Mouse (Mus musculus): ENCODE measurements around the gene Trak1. TPM values are rescaled to one million over a fixed set of nuclear protein-coding genes. Genes with fewer than 3 reads are reported as not detected.
"Not testable (repeated sequence)": the region's sequence is repeated elsewhere in the genome, so short reads cannot be mapped to it uniquely, and the experiment has no call there.

The Trak1 gene
- total and polyA plus RNA-seq, 2 experiments = 50.3 to 61.2 TPM

GRCm38 (mm10) chr9:121442145-121442544 is 144.8 kb downstream of the Trak1 start:
- no peak for TF ChIP-seq CTCF (IDR thresholded peaks at IDR 0.05; ENCODE audit: low read depth, low read length)
- TF ChIP-seq POLR2A (IDR thresholded peaks at IDR 0.05; ENCODE audit: extremely low read depth, insufficient read depth, low read length) = no peak
- H3K36me3 ChIP-seq (ENCODE audit: control insufficient read depth, insufficient read depth, low read length) = peaks cover 40% of the 10 kb centered on the region

DNA sequence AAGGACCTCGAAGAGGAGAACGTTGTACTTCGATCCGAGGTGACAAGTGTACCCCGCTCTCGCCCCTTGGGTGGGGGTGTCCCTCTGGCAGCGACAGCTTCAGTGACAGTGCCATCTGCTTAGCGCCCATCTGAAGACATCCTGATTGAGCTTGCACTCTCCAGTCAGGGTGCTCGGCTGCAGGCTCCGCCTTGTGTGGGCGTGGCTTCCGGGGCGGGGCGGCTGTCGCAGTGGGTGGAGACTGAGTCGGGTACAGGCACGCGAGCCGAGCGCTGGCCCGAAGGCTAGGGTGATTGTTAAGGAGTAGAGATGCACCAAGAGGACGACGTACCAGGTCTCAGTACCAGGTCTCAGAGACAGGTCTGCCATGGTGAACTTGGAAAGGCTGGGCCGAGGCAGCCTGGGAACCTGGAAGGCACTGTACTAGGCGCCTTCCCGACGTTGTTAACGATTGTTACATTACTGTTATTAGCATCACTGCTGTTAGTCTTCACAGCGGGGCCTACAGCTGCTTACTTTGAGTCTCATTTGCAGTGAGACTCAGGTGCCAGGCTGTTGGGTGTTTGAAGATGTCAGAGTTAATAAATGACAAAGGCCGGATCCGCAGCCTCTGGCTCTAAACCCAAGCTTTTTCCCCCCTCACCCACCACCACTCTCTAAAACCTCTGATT is 146.5 kb downstream of the Trak1 start:
- Histone ChIP-seq H3K4me3 (ENCODE audit: insufficient read depth, low read depth, low read length) (no peak overlapping the region), H3K4me1 (ENCODE audit: control insufficient read depth, insufficient read depth, low read length) (no peaks in the 10 kb centered on the region), H3K9ac (ENCODE audit: low read depth, low read length) (no peak overlapping the region), H3K79me2 (ENCODE audit: control insufficient read depth, insufficient read depth, low read length) (no peaks in the 10 kb centered on the region), H3K27ac (replicated peaks; ENCODE audit: insufficient read depth, low read depth, low read length) (no peak overlapping the region), H3K27me3 (ENCODE audit: control insufficient read depth, insufficient read depth, low read length) (no peaks in the 10 kb centered on the region), H3K36me3 (ENCODE audit: control insufficient read depth, insufficient read depth, low read length) (peaks cover 52% of the 10 kb centered on the region)
- 82% methylated on average over 31 of the region's 31 CpGs for WGBS
- TF ChIP-seq CTCF (IDR thresholded peaks at IDR 0.05; ENCODE audit: low read depth, low read length) = no peak
- no peak for DNase-seq (ENCODE audit: extremely low read depth, low read depth, low spot score)

More at GRCm38 (mm10) chr9:121442145-121442544, 144.8 kb downstream of the Trak1 start:
- H3K27ac ChIP-seq (replicated peaks; ENCODE audit: insufficient read depth, low read depth, low read length) = no peak overlapping the region
- no peaks in the 10 kb centered on the region for H3K27me3 ChIP-seq (ENCODE audit: control insufficient read depth, insufficient read depth, low read length)
- no peak for DNase-seq (ENCODE audit: extremely low read depth, low read depth, low spot score)
- WGBS = 80% methylated on average over 1 of the region's 1 CpGs
- no peaks in the 10 kb centered on the region for H3K79me2 ChIP-seq (ENCODE audit: control insufficient read depth, insufficient read depth, low read length)
- no peak overlapping the region for H3K9ac ChIP-seq (ENCODE audit: low read depth, low read length)
- no peak overlapping the region for H3K4me3 ChIP-seq (ENCODE audit: insufficient read depth, low read depth, low read length)
- no peaks in the 10 kb centered on the region for H3K4me1 ChIP-seq (ENCODE audit: control insufficient read depth, insufficient read depth, low read length)

- DNase-seq (ENCODE audit: extremely low read depth, low read depth, low spot score) = no peak
- H3K27ac ChIP-seq (replicated peaks; ENCODE audit: insufficient read depth, low read depth, low read length) = no peak overlapping the region
- H3K4me3 ChIP-seq (ENCODE audit: insufficient read depth, low read depth, low read length) = no peak overlapping the region
- no peak overlapping the region for H3K9ac ChIP-seq (ENCODE audit: low read depth, low read length)
- H3K79me2 ChIP-seq (ENCODE audit: control insufficient read depth, insufficient read depth, low read length) = no peaks in the 10 kb centered on the region
- H3K4me1 ChIP-seq (ENCODE audit: control insufficient read depth, insufficient read depth, low read length) = no peaks in the 10 kb centered on the region
- 75% methylated on average over 3 of the region's 3 CpGs for WGBS
- peaks cover 57% of the 10 kb centered on the region for H3K36me3 ChIP-seq (ENCODE audit: control insufficient read depth, insufficient read depth, low read length)
- no peaks in the 10 kb centered on the region for H3K27me3 ChIP-seq (ENCODE audit: control insufficient read depth, insufficient read depth, low read length)
- no peak for TF ChIP-seq CTCF (IDR thresholded peaks at IDR 0.05; ENCODE audit: low read depth, low read length)
- TF ChIP-seq POLR2A (IDR thresholded peaks at IDR 0.05; ENCODE audit: extremely low read depth, insufficient read depth, low read length) = no peak
Observed at GRCm38 (mm10) chr9:121444367-121444707, 147.0 kb downstream of the Trak1 start.

DNA sequence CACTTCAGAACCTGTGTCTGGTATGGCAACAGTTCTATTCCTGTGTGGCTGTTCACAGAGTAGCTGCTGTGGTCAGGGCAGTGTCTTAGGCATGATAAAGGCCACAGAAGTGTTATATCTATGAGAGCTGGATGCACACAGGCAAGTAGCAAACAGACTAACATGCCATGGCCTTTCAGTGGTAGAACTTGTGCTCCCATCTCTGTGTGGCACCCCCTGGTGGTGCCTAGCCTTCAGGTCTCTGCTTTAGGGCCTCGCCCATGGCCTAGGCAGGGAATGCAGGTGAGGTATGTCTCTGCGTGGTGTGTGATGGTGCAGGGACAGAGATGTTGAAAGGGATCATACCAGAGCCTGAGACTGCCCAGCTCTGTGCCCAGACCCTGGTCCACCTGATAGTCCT is 148.1 kb downstream of the Trak1 start:
- 89% methylated on average over 2 of the region's 2 CpGs for WGBS
- H3K79me2 ChIP-seq (ENCODE audit: control insufficient read depth, insufficient read depth, low read length) = no peaks in the 10 kb centered on the region
- H3K9ac ChIP-seq (ENCODE audit: low read depth, low read length) = no peak overlapping the region
- TF ChIP-seq POLR2A (IDR thresholded peaks at IDR 0.05; ENCODE audit: extremely low read depth, insufficient read depth, low read length) (no peak), CTCF (IDR thresholded peaks at IDR 0.05; ENCODE audit: low read depth, low read length) (peak; percentile 67)
- H3K36me3 ChIP-seq (ENCODE audit: control insufficient read depth, insufficient read depth, low read length) = peaks cover 65% of the 10 kb centered on the region
- H3K4me3 ChIP-seq (ENCODE audit: insufficient read depth, low read depth, low read length) = no peak overlapping the region
- H3K27ac ChIP-seq (replicated peaks; ENCODE audit: insufficient read depth, low read depth, low read length) = no peak overlapping the region
- no peak for DNase-seq (ENCODE audit: extremely low read depth, low read depth, low spot score)
- no peaks in the 10 kb centered on the region for H3K4me1 ChIP-seq (ENCODE audit: control insufficient read depth, insufficient read depth, low read length)
- H3K27me3 ChIP-seq (ENCODE audit: control insufficient read depth, insufficient read depth, low read length) = no peaks in the 10 kb centered on the region

DNA sequence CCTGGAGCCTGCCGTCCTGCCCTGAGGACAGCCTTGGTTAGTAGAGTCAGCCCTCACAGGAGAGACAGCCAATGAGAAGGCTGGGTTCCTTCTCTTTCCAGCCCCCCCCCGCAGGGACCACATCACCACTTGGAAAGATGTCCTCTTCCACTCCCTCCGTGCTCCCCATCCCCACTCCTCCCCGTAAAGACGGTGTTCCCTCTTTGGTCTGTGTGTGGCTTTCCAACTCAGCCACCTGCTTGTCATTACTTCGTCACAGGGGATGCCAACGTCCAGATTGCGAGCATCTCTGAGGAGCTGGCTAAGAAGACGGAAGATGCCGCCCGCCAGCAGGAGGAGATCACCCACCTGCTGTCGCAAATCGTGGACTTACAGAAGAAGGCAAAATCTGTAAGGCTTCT is 149.1 kb downstream of the Trak1 start:
- no peak overlapping the region for H3K9ac ChIP-seq (ENCODE audit: low read depth, low read length)
- 94% methylated on average over 13 of the region's 13 CpGs for WGBS
- H3K4me1 ChIP-seq (ENCODE audit: control insufficient read depth, insufficient read depth, low read length) = no peaks in the 10 kb centered on the region
- no peak overlapping the region for H3K4me3 ChIP-seq (ENCODE audit: insufficient read depth, low read depth, low read length)
- no peak overlapping the region for H3K27ac ChIP-seq (replicated peaks; ENCODE audit: insufficient read depth, low read depth, low read length)
- H3K79me2 ChIP-seq (ENCODE audit: control insufficient read depth, insufficient read depth, low read length) = no peaks in the 10 kb centered on the region
- H3K36me3 ChIP-seq (ENCODE audit: control insufficient read depth, insufficient read depth, low read length) = peaks cover 69% of the 10 kb centered on the region
- TF ChIP-seq CTCF (IDR thresholded peaks at IDR 0.05; ENCODE audit: low read depth, low read length) = no peak
- no peak for TF ChIP-seq POLR2A (IDR thresholded peaks at IDR 0.05; ENCODE audit: extremely low read depth, insufficient read depth, low read length)
- H3K27me3 ChIP-seq (ENCODE audit: control insufficient read depth, insufficient read depth, low read length) = no peaks in the 10 kb centered on the region
- DNase-seq (ENCODE audit: extremely low read depth, low read depth, low spot score) = no peak

- not testable (repeated sequence) for H3K4me3 ChIP-seq (ENCODE audit: insufficient read depth, low read depth, low read length); H3K27me3 ChIP-seq (ENCODE audit: control insufficient read depth, insufficient read depth, low read length); H3K79me2 ChIP-seq (ENCODE audit: control insufficient read depth, insufficient read depth, low read length); DNase-seq (ENCODE audit: extremely low read depth, low read depth, low spot score); H3K4me1 ChIP-seq (ENCODE audit: control insufficient read depth, insufficient read depth, low read length); H3K9ac ChIP-seq (ENCODE audit: low read depth, low read length); H3K27ac ChIP-seq (replicated peaks; ENCODE audit: insufficient read depth, low read depth, low read length)
- peaks cover 69% of the 10 kb centered on the region for H3K36me3 ChIP-seq (ENCODE audit: control insufficient read depth, insufficient read depth, low read length)
- WGBS = 79% methylated on average over 9 of the region's 9 CpGs
Observed at GRCm38 (mm10) chr9:121452342-121452942, 155.1 kb downstream of the Trak1 start.
